Mouse (Mus musculus) small intestine, adult 2 months (tissue): ENCODE measurements at regions not wholly inside any gene's neighbourhood (a gene's known extent, or its start where the extent isn't known, plus 50 kb on each side); places are given as distances from the start of the nearest gene placed in this dataset.

Experiments used
- CTCF ChIP-seq: fragments of 200-500 bp; IDR thresholded peaks from 2 replicates; pipeline ENCODE4 v1.5.1; 2012; ENCODE audit warnings: low read depth, mild to moderate bottlenecking, control low read depth, inconsistent platforms, low read length, moderate library complexity, mixed read lengths; ENCODE audit not compliant: insufficient replicate concordance, insufficient read length; ENCODE audit errors: extremely low read depth
- POLR2A ChIP-seq: fragments of 200-500 bp; IDR thresholded peaks from 2 replicates; pipeline ENCODE4 v1.6.1; 2012; ENCODE audit warnings: low read depth, mild to moderate bottlenecking, control low read depth, inconsistent platforms, low read length, moderate library complexity

DNA sequence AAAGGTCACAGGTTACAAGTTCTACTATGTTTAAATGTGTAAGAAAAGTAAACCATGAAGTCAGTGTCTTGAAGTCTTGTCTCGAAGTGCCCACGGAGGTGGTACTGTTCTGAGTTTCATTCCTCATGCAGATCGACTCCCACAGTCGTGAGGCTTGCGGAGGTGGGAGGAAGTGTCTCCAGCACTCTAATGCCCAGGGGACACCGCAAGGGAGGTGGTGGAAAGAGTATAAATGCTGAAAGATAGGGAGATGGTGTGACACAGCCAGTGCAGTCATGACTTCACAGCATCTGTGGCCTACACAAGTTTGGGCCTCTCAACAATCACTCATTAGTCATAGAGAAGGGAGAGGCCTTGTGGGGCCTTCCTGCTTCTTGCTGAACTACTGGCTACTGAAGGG lies 112.8 kb upstream of the Adra1d start:
- TF ChIP-seq POLR2A (no peak), CTCF (no peak)
